Mouse (Mus musculus) lung, adult 2 months (tissue): ENCODE data around the gene Tmigd3.

Experiments
- CTCF ChIP-seq: fragments of 200-500 bp; IDR thresholded peaks from 2 replicates; pipeline ENCODE4 v1.5.1; 2011; ENCODE audit warnings: mild to moderate bottlenecking, low read length, control low read depth; ENCODE audit not compliant: insufficient read depth
- POLR2A ChIP-seq: fragments of 200-500 bp; IDR thresholded peaks from 2 replicates; pipeline ENCODE4 v1.6.1; 2011; ENCODE audit warnings: low read depth, mild to moderate bottlenecking, control low read depth, low read length, borderline replicate concordance; ENCODE audit errors: extremely low read depth

- TF ChIP-seq CTCF (no peak), POLR2A (no peak)
Measured at GRCm38 (mm10) chr3:105824704-105825103, 46.0 kb upstream of the Tmigd3 start.
